Mouse (Mus musculus) forebrain, embryonic 11.5 days (tissue): ENCODE data around the gene Bcl11b. TPM values are rescaled to one million over a fixed set of nuclear protein-coding genes. Genes with fewer than 3 reads are reported as not detected.

ENCODE experiments used
- ATAC-seq: fragments of 200-750 bp; cut with Nextera tagmentation; replicated peaks from 2 replicates; pipeline ENCODE4 v1.8.0; 2017; ENCODE audit warnings: moderate TSS enrichment; ENCODE audit not compliant: low FRiP score
- DNase-seq: peaks from one replicate; pipeline ENCODE4 v3.0.0-alpha.2; 2017; ENCODE audit warnings: low spot score
- H3K27ac ChIP-seq: fragments of 300-500 bp; sonication (generic); 2 replicates; pipeline ENCODE4 v1.5.1; 2014; ENCODE audit warnings: low read depth, low read length
- H3K27me3 ChIP-seq: fragments of 300-500 bp; sonication (generic); 2 replicates; pipeline ENCODE4 v1.6.1; 2014; ENCODE audit warnings: mild to moderate bottlenecking, low read length, mixed read lengths; ENCODE audit not compliant: control insufficient read depth, insufficient read depth
- H3K36me3 ChIP-seq: fragments of 300-500 bp; sonication (generic); 2 replicates; pipeline ENCODE4 v1.6.1; 2014; ENCODE audit warnings: mild to moderate bottlenecking, low read length, moderate library complexity, mixed read lengths; ENCODE audit not compliant: control insufficient read depth, insufficient read depth
- H3K4me1 ChIP-seq: fragments of 300-500 bp; sonication (generic); replicated peaks from 2 replicates; pipeline ENCODE4 v1.6.1; 2014; ENCODE audit warnings: low read length, mixed read lengths; ENCODE audit not compliant: control insufficient read depth, insufficient read depth
- H3K4me2 ChIP-seq: fragments of 300-500 bp; sonication (generic); 2 replicates; pipeline ENCODE4 v1.6.1; 2014; ENCODE audit warnings: low read depth, mild to moderate bottlenecking, low read length, moderate library complexity, mixed read lengths; ENCODE audit not compliant: severe bottlenecking
- H3K4me3 ChIP-seq: fragments of 300-500 bp; sonication (generic); 2 replicates; pipeline ENCODE4 v1.5.1; 2014; ENCODE audit warnings: low read depth, low read length
- H3K9ac ChIP-seq: fragments of 300-500 bp; sonication (generic); 2 replicates; pipeline ENCODE4 v1.6.1; 2014; ENCODE audit warnings: low read length
- H3K9me3 ChIP-seq: fragments of 300-500 bp; sonication (generic); 2 replicates; pipeline ENCODE4 v1.6.1; 2016; ENCODE audit warnings: low read length, mixed read lengths; ENCODE audit not compliant: control insufficient read depth
- WGBS: fragments of 180-500 bp; shearing (Covaris S2); extraction: QIAGEN DNeasy Blood & Tissue Kit; methylation state at CpG from one replicate; pipeline ENCODE4 v1.1.7; 2014; 5-methylcytosine and 5-hydroxymethylcytosine counted together
- polyA plus RNA-seq: library from polyadenylated mRNA; unstranded; fragments of >200 nt; fragmentation: Nextera tagmentation; extraction: Ambion mirVana; gene quantifications from 2 replicates; pipeline ENCODE4 v1.2.1, GENCODE M21; 2014

The Bcl11b gene
- polyA plus RNA-seq, 1 experiment from 2014 or later, result 19.4 TPM

GRCm38 (mm10) chr12:107905333-107905732 is 98.1 kb downstream of the Bcl11b start:
- no peaks in the 10 kb centered on the region for H3K36me3 ChIP-seq
- DNase-seq, result no peak
- H3K27ac ChIP-seq, result no peak overlapping the region
- 95% methylated on average over 3 of the region's 3 CpGs for WGBS
- no peak overlapping the region for H3K9ac ChIP-seq
- H3K4me3 ChIP-seq, result no peak overlapping the region
- H3K4me1 ChIP-seq, result no peaks in the 10 kb centered on the region
- ATAC-seq, result no peak
- H3K9me3 ChIP-seq, result peaks cover 4% of the 10 kb centered on the region
- H3K27me3 ChIP-seq, result no peaks in the 10 kb centered on the region
- H3K4me2 ChIP-seq, result no peak overlapping the region

DNA sequence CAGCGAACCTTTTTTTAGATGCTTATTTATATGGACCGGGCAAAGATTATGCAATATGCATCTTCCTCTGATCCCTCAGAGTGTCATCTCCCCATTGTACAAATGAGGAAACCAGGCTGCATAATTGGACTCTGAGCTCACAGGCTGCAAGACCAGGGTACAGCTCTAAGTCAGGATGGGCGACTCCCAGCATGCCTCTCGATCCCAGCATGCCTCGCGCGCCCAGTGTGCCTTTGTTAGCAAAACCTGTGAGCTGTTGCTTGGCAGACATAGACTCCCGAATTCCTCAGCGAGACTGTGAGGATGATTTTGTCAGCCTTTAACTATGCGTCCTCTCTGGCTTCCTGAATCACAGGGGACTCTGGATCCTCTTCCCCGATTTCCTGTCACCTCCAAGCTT is 98.9 kb downstream of the Bcl11b start:
- Histone ChIP-seq H3K27ac (no peak overlapping the region), H3K36me3 (no peaks in the 10 kb centered on the region), H3K4me3 (no peak overlapping the region), H3K9me3 (peaks cover 4% of the 10 kb centered on the region), H3K4me1 (no peaks in the 10 kb centered on the region), H3K27me3 (no peaks in the 10 kb centered on the region), H3K4me2 (no peak overlapping the region), H3K9ac (no peak overlapping the region)
- DNase-seq, result no peak
- WGBS, result 88% methylated on average over 11 of the region's 11 CpGs
- ATAC-seq, result no peak

DNA sequence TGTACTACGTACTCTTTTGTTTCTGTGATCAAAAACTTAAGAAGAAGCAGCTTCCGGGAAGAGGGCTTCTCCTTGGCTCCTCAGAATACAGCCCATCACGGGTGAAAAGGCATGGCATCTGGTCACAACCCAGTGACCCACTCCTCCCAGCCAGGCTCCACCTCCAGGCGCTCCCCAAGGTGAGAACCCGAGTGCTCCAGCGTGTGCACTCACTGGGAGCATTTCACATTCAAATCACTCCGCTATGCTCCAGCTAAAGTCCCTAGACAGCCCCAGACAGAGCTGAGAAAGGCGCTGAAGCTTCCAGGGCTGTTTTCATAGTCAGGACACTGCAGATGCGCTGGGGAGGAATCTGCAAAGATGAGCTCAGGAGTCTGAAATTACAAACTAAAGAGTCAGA is 99.5 kb downstream of the Bcl11b start:
- Histone ChIP-seq H3K4me2 (no peak overlapping the region), H3K27me3 (no peaks in the 10 kb centered on the region), H3K9ac (no peak overlapping the region), H3K36me3 (no peaks in the 10 kb centered on the region), H3K27ac (no peak overlapping the region), H3K4me3 (no peak overlapping the region), H3K9me3 (peaks cover 4% of the 10 kb centered on the region), H3K4me1 (no peaks in the 10 kb centered on the region)
- DNase-seq (no peak), ATAC-seq (no peak)
- WGBS, result 43% methylated on average over 9 of the region's 9 CpGs

GRCm38 (mm10) chr12:107891449-107891848 is 112.0 kb downstream of the Bcl11b start:
- Histone ChIP-seq H3K4me2 (no peak overlapping the region), H3K27me3 (no peaks in the 10 kb centered on the region), H3K9me3 (no peaks in the 10 kb centered on the region), H3K9ac (no peak overlapping the region), H3K27ac (no peak overlapping the region), H3K36me3 (no peaks in the 10 kb centered on the region), H3K4me3 (no peak overlapping the region), H3K4me1 (peaks cover 3% of the 10 kb centered on the region; the same call in 1 of the 2 replicates)
- WGBS, result 89% methylated on average over 3 of the region's 3 CpGs
- ATAC-seq, result no peak
- peak; percentile 45 for DNase-seq

GRCm38 (mm10) chr12:107890326-107890725 is 113.1 kb downstream of the Bcl11b start:
- no peak for DNase-seq

GRCm38 (mm10) chr12:107889841-107890240 is 113.6 kb downstream of the Bcl11b start:
- no peak overlapping the region for H3K9ac ChIP-seq
- ATAC-seq (no peak; the same call in 1 of the 2 replicates), DNase-seq (peak; percentile 53)
- H3K4me1 ChIP-seq, result peaks cover 3% of the 10 kb centered on the region; the same call in 1 of the 2 replicates
- no peak overlapping the region for H3K4me3 ChIP-seq
- no peak overlapping the region for H3K4me2 ChIP-seq
- no peak overlapping the region for H3K27ac ChIP-seq
- no peaks in the 10 kb centered on the region for H3K36me3 ChIP-seq
- no peaks in the 10 kb centered on the region for H3K27me3 ChIP-seq
- 73% methylated on average over 10 of the region's 10 CpGs for WGBS
- no peaks in the 10 kb centered on the region for H3K9me3 ChIP-seq

More at GRCm38 (mm10) chr12:107890326-107890725, 113.1 kb downstream of the Bcl11b start:
- no peaks in the 10 kb centered on the region for H3K36me3 ChIP-seq
- no peak overlapping the region for H3K9ac ChIP-seq
- no peak overlapping the region for H3K27ac ChIP-seq
- H3K9me3 ChIP-seq, result no peaks in the 10 kb centered on the region
- peaks cover 3% of the 10 kb centered on the region; the same call in 1 of the 2 replicates for H3K4me1 ChIP-seq
- no peak for ATAC-seq
- WGBS, result 81% methylated on average over 7 of the region's 7 CpGs
- no peaks in the 10 kb centered on the region for H3K27me3 ChIP-seq
- no peak overlapping the region for H3K4me2 ChIP-seq
- no peak overlapping the region for H3K4me3 ChIP-seq

DNA sequence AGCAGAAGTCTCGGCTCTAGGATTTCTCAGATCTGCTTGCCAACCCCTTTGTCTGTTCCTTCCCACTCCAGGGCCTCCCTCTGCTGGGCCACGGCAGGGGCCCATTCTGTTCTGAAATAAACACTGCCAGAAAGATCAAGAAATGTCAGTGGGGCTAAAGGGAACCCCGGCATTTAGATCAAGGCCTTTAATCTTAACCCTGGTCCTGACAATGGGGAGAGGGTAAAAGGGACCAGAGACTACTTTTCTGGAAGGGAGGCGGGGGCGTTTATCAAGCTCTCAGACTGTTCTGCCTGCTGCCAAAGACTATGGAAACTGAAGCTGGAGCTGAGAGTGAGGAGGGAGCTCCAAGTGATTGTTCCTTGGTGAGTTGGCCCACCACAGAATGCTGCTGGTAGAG is 114.8 kb downstream of the Bcl11b start:
- H3K4me2 ChIP-seq, result no peak overlapping the region
- H3K4me3 ChIP-seq, result no peak overlapping the region
- no peak for ATAC-seq
- H3K27ac ChIP-seq, result no peak overlapping the region
- WGBS, result 28% methylated on average over 5 of the region's 5 CpGs
- no peak overlapping the region for H3K9ac ChIP-seq
- H3K36me3 ChIP-seq, result no peaks in the 10 kb centered on the region
- no peaks in the 10 kb centered on the region for H3K27me3 ChIP-seq
- H3K4me1 ChIP-seq, result peaks cover 4% of the 10 kb centered on the region; the same call in 1 of the 2 replicates
- no peaks in the 10 kb centered on the region for H3K9me3 ChIP-seq
- peak; percentile 42 for DNase-seq

GRCm38 (mm10) chr12:107888049-107888448 is 115.4 kb downstream of the Bcl11b start:
- Histone ChIP-seq H3K27ac (no peak overlapping the region), H3K27me3 (no peaks in the 10 kb centered on the region), H3K4me1 (peaks cover 4% of the 10 kb centered on the region; the same call in 1 of the 2 replicates), H3K9me3 (no peaks in the 10 kb centered on the region), H3K9ac (no peak overlapping the region), H3K4me3 (no peak overlapping the region), H3K36me3 (no peaks in the 10 kb centered on the region), H3K4me2 (no peak overlapping the region)
- ATAC-seq (no peak), DNase-seq (peak; percentile 37)
- WGBS, result 83% methylated on average over 5 of the region's 5 CpGs

GRCm38 (mm10) chr12:107887621-107888020 is 115.8 kb downstream of the Bcl11b start:
- H3K4me1 ChIP-seq, result peaks cover 4% of the 10 kb centered on the region; the same call in 1 of the 2 replicates
- no peak overlapping the region for H3K9ac ChIP-seq
- 52% methylated on average over 6 of the region's 6 CpGs for WGBS
- H3K9me3 ChIP-seq, result no peaks in the 10 kb centered on the region
- no peaks in the 10 kb centered on the region for H3K27me3 ChIP-seq
- no peak overlapping the region for H3K27ac ChIP-seq
- peak; percentile 20 for DNase-seq
- no peak for ATAC-seq
- no peak overlapping the region for H3K4me2 ChIP-seq
- no peaks in the 10 kb centered on the region for H3K36me3 ChIP-seq
- H3K4me3 ChIP-seq, result no peak overlapping the region
